Mouse (Mus musculus) forelimb bud, embryonic 11.5 days (tissue): ENCODE results near the gene Tfap2e.

Source experiments
- DNase-seq: peaks from one replicate; pipeline ENCODE4 v3.0.0-alpha.2; 2012; ENCODE audit warnings: low read depth, low spot score

Gene Tfap2e

GRCm38 (mm10) chr4:126696908-126697307 is 39.1 kb downstream of the Tfap2e start:
- DNase-seq: no peak

GRCm38 (mm10) chr4:126693021-126693420 is 43.0 kb downstream of the Tfap2e start:
- no peak for DNase-seq

- DNase-seq: no peak
Measured at GRCm38 (mm10) chr4:126689457-126689856, 46.6 kb downstream of the Tfap2e start.

- no peak for DNase-seq
Measured at GRCm38 (mm10) chr4:126683084-126683483, 53.0 kb downstream of the Tfap2e start.

GRCm38 (mm10) chr4:126682298-126682697 is 53.7 kb downstream of the Tfap2e start:
- DNase-seq: no peak

GRCm38 (mm10) chr4:126677054-126678003 is 58.7 kb downstream of the Tfap2e start, which contains the start of gene Psmb2:
TSS of gene Psmb2 (plus strand) at chr4:126677630.
- peak; percentile 96 for DNase-seq

GRCm38 (mm10) chr4:126667075-126667474 is 69.0 kb downstream of the Tfap2e start:
- no peak for DNase-seq
